Mouse (Mus musculus) hindbrain, embryonic 10.5 days (tissue): ENCODE results near the gene Tescl. TPM values are rescaled to one million over a fixed set of nuclear protein-coding genes. Genes with fewer than 3 reads are reported as not detected.

ENCODE experiments used
- DNase-seq: peaks from one replicate; pipeline ENCODE4 v3.0.0-alpha.2; 2017; ENCODE audit warnings: low spot score
- H3K27ac ChIP-seq: fragments of 300-500 bp; sonication (generic); 2 replicates; pipeline ENCODE4 v1.5.1; 2016; ENCODE audit warnings: mild to moderate bottlenecking, moderate library complexity
- H3K27me3 ChIP-seq: fragments of 300-500 bp; sonication (generic); 2 replicates; pipeline ENCODE4 v1.6.1; 2016; ENCODE audit warnings: mild to moderate bottlenecking; ENCODE audit not compliant: poor library complexity, insufficient read depth, severe bottlenecking
- H3K36me3 ChIP-seq: fragments of 300-500 bp; sonication (generic); 2 replicates; pipeline ENCODE4 v1.6.1; 2016; ENCODE audit warnings: mild to moderate bottlenecking, moderate library complexity
- H3K4me1 ChIP-seq: fragments of 300-500 bp; sonication (generic); replicated peaks from 2 replicates; pipeline ENCODE4 v1.6.1; 2016; ENCODE audit warnings: mild to moderate bottlenecking
- H3K4me3 ChIP-seq: fragments of 300-500 bp; sonication (generic); 2 replicates; pipeline ENCODE4 v1.5.1; 2016; ENCODE audit warnings: mild to moderate bottlenecking, moderate library complexity
- H3K9me3 ChIP-seq: fragments of 300-500 bp; sonication (generic); 2 replicates; pipeline ENCODE4 v1.6.1; 2016; ENCODE audit warnings: mild to moderate bottlenecking, moderate library complexity
- WGBS: fragments of 180-500 bp; shearing (Covaris S2); methylation state at CpG from one replicate; pipeline ENCODE4 v1.1.7; 2016; 5-methylcytosine and 5-hydroxymethylcytosine counted together
- polyA plus RNA-seq: library from polyadenylated mRNA; unstranded; fragments of >200 nt; fragmentation: Nextera tagmentation; extraction: Ambion mirVana; gene quantifications from 2 replicates; pipeline ENCODE4 v1.2.1, GENCODE M21; 2016

Tescl gene
- polyA plus RNA-seq, 1 experiment from 2014 or later: 0.25 TPM

GRCm38 (mm10) chr7:24356081-24356480 lies 22.3 kb upstream of the Tescl start:
- Histone ChIP-seq H3K4me1 (no peaks in the 10 kb centered on the region), H3K9me3 (peaks cover 20% of the 10 kb centered on the region), H3K4me3 (no peak overlapping the region), H3K36me3 (no peaks in the 10 kb centered on the region), H3K27me3 (no peaks in the 10 kb centered on the region), H3K27ac (no peak overlapping the region)
- DNase-seq: no peak
- 83% methylated on average over 10 of the region's 10 CpGs for WGBS

- H3K4me3 ChIP-seq: no peak overlapping the region
- no peaks in the 10 kb centered on the region for H3K27me3 ChIP-seq
- no peaks in the 10 kb centered on the region for H3K36me3 ChIP-seq
- WGBS: 87% methylated on average over 6 of the region's 6 CpGs
- H3K4me1 ChIP-seq: no peaks in the 10 kb centered on the region
- H3K27ac ChIP-seq: no peak overlapping the region
- DNase-seq: no peak
- H3K9me3 ChIP-seq: peaks cover 19% of the 10 kb centered on the region
Measured at GRCm38 (mm10) chr7:24355646-24356045, 21.9 kb upstream of the Tescl start.

- no peaks in the 10 kb centered on the region for H3K4me1 ChIP-seq
Measured at GRCm38 (mm10) chr7:24348896-24349295, 15.2 kb upstream of the Tescl start, which contains the start of gene Lypd5. Lypd5 (plus strand) TSS chr7:24349196.

GRCm38 (mm10) chr7:24346444-24346843 lies 12.7 kb upstream of the Tescl start:
- Histone ChIP-seq H3K4me1 (no peaks in the 10 kb centered on the region), H3K27me3 (no peaks in the 10 kb centered on the region), H3K9me3 (0 out of 2 replicates have a peak, but pooled peaks cover 2% of the 10 kb centered on the region), H3K4me3 (no peak overlapping the region), H3K27ac (no peak overlapping the region), H3K36me3 (no peaks in the 10 kb centered on the region)
- WGBS: 69% methylated on average over 5 of the region's 5 CpGs
- no peak for DNase-seq

More at GRCm38 (mm10) chr7:24348896-24349295, 15.2 kb upstream of the Tescl start, which contains the start of gene Lypd5:
- WGBS: 48% methylated on average over 6 of the region's 6 CpGs
- Histone ChIP-seq H3K9me3 (peaks cover 2% of the 10 kb centered on the region; the same call in 1 of the 2 replicates), H3K27me3 (no peaks in the 10 kb centered on the region), H3K27ac (no peak within 1 kb of the TSS), H3K4me3 (no peak within 1 kb of the TSS), H3K36me3 (no peaks in the 10 kb centered on the region)
- DNase-seq: no peak

GRCm38 (mm10) chr7:24343701-24344272 lies 10.1 kb upstream of the Tescl start:
- Histone ChIP-seq H3K4me3 (no peak overlapping the region), H3K27ac (no peak overlapping the region), H3K27me3 (no peaks in the 10 kb centered on the region), H3K36me3 (no peaks in the 10 kb centered on the region), H3K4me1 (no peaks in the 10 kb centered on the region), H3K9me3 (0 out of 2 replicates have a peak, but pooled peaks cover 10% of the 10 kb centered on the region)
- 79% methylated on average over 7 of the region's 7 CpGs for WGBS
- DNase-seq: no peak

- no peak for DNase-seq
- Histone ChIP-seq H3K9me3 (peaks cover 13% of the 10 kb centered on the region; the same call in 1 of the 2 replicates), H3K4me3 (no peak overlapping the region), H3K4me1 (no peaks in the 10 kb centered on the region), H3K27me3 (peaks cover 15% of the 10 kb centered on the region), H3K36me3 (no peaks in the 10 kb centered on the region), H3K27ac (no peak overlapping the region)
- WGBS: 50% methylated on average over 2 of the region's 2 CpGs
Measured at GRCm38 (mm10) chr7:24338241-24338640, 4.5 kb upstream of the Tescl start.

- Histone ChIP-seq H3K27me3 (peaks cover 21% of the 10 kb centered on the region), H3K4me3 (no peak overlapping the region), H3K9me3 (peaks cover 19% of the 10 kb centered on the region; the same call in 1 of the 2 replicates), H3K27ac (no peak overlapping the region), H3K36me3 (no peaks in the 10 kb centered on the region), H3K4me1 (no peaks in the 10 kb centered on the region)
- peak; percentile 62 for DNase-seq
- 12% methylated on average over 5 of the region's 5 CpGs for WGBS
Measured at GRCm38 (mm10) chr7:24335699-24336309, 2.1 kb upstream of the Tescl start.

- Histone ChIP-seq H3K36me3 (no peaks in the 10 kb centered on the region), H3K27ac (no peak overlapping the region), H3K4me1 (peaks cover 3% of the 10 kb centered on the region; the same call in 1 of the 2 replicates), H3K4me3 (no peak overlapping the region), H3K9me3 (peaks cover 18% of the 10 kb centered on the region), H3K27me3 (no peaks in the 10 kb centered on the region)
- 88% methylated on average over 14 of the region's 14 CpGs for WGBS
- DNase-seq: no peak
Measured at GRCm38 (mm10) chr7:24327281-24327975, 6.3 kb downstream of the Tescl start.

- Histone ChIP-seq H3K36me3 (no peaks in the 10 kb centered on the region), H3K9me3 (peaks cover 18% of the 10 kb centered on the region), H3K27ac (peak overlapping the region; percentile 80), H3K4me3 (peak overlapping the region; percentile 48), H3K4me1 (peaks cover 3% of the 10 kb centered on the region; the same call in 1 of the 2 replicates), H3K27me3 (no peaks in the 10 kb centered on the region)
- WGBS: 45% methylated on average over 20 of the region's 20 CpGs
- no peak for DNase-seq
Measured at GRCm38 (mm10) chr7:24326273-24327135, 7.2 kb downstream of the Tescl start.

GRCm38 (mm10) chr7:24325675-24326128 lies 8.0 kb downstream of the Tescl start:
- no peaks in the 10 kb centered on the region for H3K27me3 ChIP-seq
- H3K4me1 ChIP-seq: peaks cover 3% of the 10 kb centered on the region; the same call in 1 of the 2 replicates
- H3K4me3 ChIP-seq: peak overlapping the region; percentile 48
- H3K9me3 ChIP-seq: peaks cover 18% of the 10 kb centered on the region
- peak overlapping the region; percentile 80 for H3K27ac ChIP-seq
- H3K36me3 ChIP-seq: no peaks in the 10 kb centered on the region
- 6% methylated on average over 13 of the region's 13 CpGs for WGBS
- DNase-seq: peak; percentile 40

- Histone ChIP-seq H3K4me3 (peak overlapping the region; percentile 48; the same call in 1 of the 2 replicates), H3K36me3 (no peaks in the 10 kb centered on the region), H3K27me3 (no peaks in the 10 kb centered on the region), H3K4me1 (peaks cover 3% of the 10 kb centered on the region; the same call in 1 of the 2 replicates), H3K27ac (no peak overlapping the region), H3K9me3 (peaks cover 18% of the 10 kb centered on the region)
- DNase-seq: no peak
- 94% methylated on average over 6 of the region's 6 CpGs for WGBS
Measured at GRCm38 (mm10) chr7:24325197-24325596, 8.5 kb downstream of the Tescl start.

- Histone ChIP-seq H3K27ac (no peak overlapping the region), H3K4me1 (peaks cover 3% of the 10 kb centered on the region; the same call in 1 of the 2 replicates), H3K36me3 (no peaks in the 10 kb centered on the region), H3K4me3 (no peak overlapping the region), H3K27me3 (no peaks in the 10 kb centered on the region), H3K9me3 (peaks cover 18% of the 10 kb centered on the region)
- WGBS: 78% methylated on average over 4 of the region's 4 CpGs
- no peak for DNase-seq
Measured at GRCm38 (mm10) chr7:24322593-24322992, 11.1 kb downstream of the Tescl start.
